Mouse (Mus musculus): Measurements from ENCODE around the gene Gtf3c2.

DNA sequence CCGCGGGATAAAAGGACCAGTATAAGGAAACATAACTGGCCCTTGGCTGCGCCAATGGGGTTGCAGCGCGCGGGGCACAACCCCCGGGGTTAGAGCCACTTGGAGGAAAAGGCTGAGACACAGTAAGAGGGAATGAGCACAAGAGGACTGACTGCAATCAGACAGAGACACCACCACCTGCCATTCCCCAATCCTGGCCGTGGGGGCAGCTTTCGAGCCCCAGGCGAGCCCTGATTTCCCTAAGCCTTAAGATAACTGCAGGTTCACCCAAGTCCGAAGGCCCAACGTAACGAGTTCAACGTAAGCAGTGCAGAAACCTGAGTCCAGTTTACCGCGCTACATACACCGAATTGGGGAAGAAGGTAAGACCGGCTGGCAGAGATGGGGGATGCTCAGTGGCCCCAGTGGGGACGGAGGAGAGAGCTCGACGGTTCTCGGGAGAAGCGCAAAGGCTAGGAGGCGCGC lies 611 bp downstream of the Gtf3c2 start:
- TF ChIP-seq POLR2A (IDR thresholded peaks at IDR 0.05; ENCODE audit: borderline replicate concordance, extremely low read depth, low read depth, low read length) (no peak), CTCF (IDR thresholded peaks at IDR 0.05; ENCODE audit: insufficient read depth, low read length) (no peak)
